Mouse (Mus musculus): ENCODE results near the gene Atp2a2. TPM values are rescaled to one million over a fixed set of nuclear protein-coding genes. Genes with fewer than 3 reads are reported as not detected.

Gene Atp2a2
- polyA plus RNA-seq, 1 experiment: 23.7 TPM

GRCm38 (mm10) chr5:122500141-122500540 is 1.9 kb downstream of the Atp2a2 start:
- TF ChIP-seq CTCF (IDR thresholded peaks at IDR 0.05; ENCODE audit: extremely low read depth, insufficient read depth, insufficient read length, insufficient replicate concordance) (no peak), POLR2A (IDR thresholded peaks at IDR 0.05; ENCODE audit: low read depth, low read length) (no peak)
- Histone ChIP-seq H3K4me1 (ENCODE audit: control insufficient read depth, insufficient read depth, insufficient read length) (peaks cover 4% of the 10 kb centered on the region), H3K4me3 (ENCODE audit: extremely low read depth, insufficient read depth, insufficient read length) (no peak overlapping the region), H3K36me3 (ENCODE audit: control insufficient read depth, insufficient read depth, low read length) (0 out of 2 replicates have a peak, but pooled peaks cover 2% of the 10 kb centered on the region), H3K27ac (ENCODE audit: insufficient read depth, low read length) (no peak overlapping the region), H3K27me3 (ENCODE audit: control insufficient read depth, insufficient read depth, low read length) (0 out of 2 replicates have a peak, but pooled peaks cover 2% of the 10 kb centered on the region)
- DNase-seq (ENCODE audit: low read depth in 1 of 2, low spot score in 2 of 2): no peak
- 62% methylated on average over 4 of the region's 4 CpGs for WGBS

GRCm38 (mm10) chr5:122498046-122498445 is 4.0 kb downstream of the Atp2a2 start:
- Histone ChIP-seq H3K4me3 (ENCODE audit: extremely low read depth, insufficient read depth, insufficient read length) (no peak overlapping the region), H3K27ac (ENCODE audit: insufficient read depth, low read length) (no peak overlapping the region), H3K36me3 (ENCODE audit: control insufficient read depth, insufficient read depth, low read length) (peaks cover 10% of the 10 kb centered on the region), H3K4me1 (ENCODE audit: control insufficient read depth, insufficient read depth, insufficient read length) (peaks cover 4% of the 10 kb centered on the region), H3K27me3 (ENCODE audit: control insufficient read depth, insufficient read depth, low read length) (0 out of 2 replicates have a peak, but pooled peaks cover 2% of the 10 kb centered on the region)
- 82% methylated on average over 2 of the region's 2 CpGs for WGBS
- TF ChIP-seq POLR2A (IDR thresholded peaks at IDR 0.05; ENCODE audit: low read depth, low read length) (no peak), CTCF (IDR thresholded peaks at IDR 0.05; ENCODE audit: extremely low read depth, insufficient read depth, insufficient read length, insufficient replicate concordance) (no peak)
- no peak for DNase-seq (ENCODE audit: low read depth in 1 of 2, low spot score in 2 of 2)

- 87% methylated on average over 4 of the region's 4 CpGs for WGBS
- H3K27me3 ChIP-seq (ENCODE audit: control insufficient read depth, insufficient read depth, low read length): 0 out of 2 replicates have a peak, but pooled peaks cover 2% of the 10 kb centered on the region
- peaks cover 10% of the 10 kb centered on the region for H3K36me3 ChIP-seq (ENCODE audit: control insufficient read depth, insufficient read depth, low read length)
- H3K4me3 ChIP-seq (ENCODE audit: extremely low read depth, insufficient read depth, insufficient read length): no peak overlapping the region
- no peak for DNase-seq (ENCODE audit: low read depth in 1 of 2, low spot score in 2 of 2)
- H3K4me1 ChIP-seq (ENCODE audit: control insufficient read depth, insufficient read depth, insufficient read length): peaks cover 4% of the 10 kb centered on the region
- TF ChIP-seq POLR2A (IDR thresholded peaks at IDR 0.05; ENCODE audit: low read depth, low read length) (no peak), CTCF (IDR thresholded peaks at IDR 0.05; ENCODE audit: extremely low read depth, insufficient read depth, insufficient read length, insufficient replicate concordance) (no peak)
- H3K27ac ChIP-seq (ENCODE audit: insufficient read depth, low read length): no peak overlapping the region
These were observed 5.0 kb downstream of the Atp2a2 start for GRCm38 (mm10) chr5:122496990-122497389.

GRCm38 (mm10) chr5:122494449-122494848 is 7.6 kb downstream of the Atp2a2 start:
- no peaks in the 10 kb centered on the region for H3K27me3 ChIP-seq (ENCODE audit: control insufficient read depth, insufficient read depth, low read length)
- H3K4me1 ChIP-seq (ENCODE audit: control insufficient read depth, insufficient read depth, insufficient read length): no peaks in the 10 kb centered on the region
- WGBS: 91% methylated on average over 1 of the region's 1 CpGs
- TF ChIP-seq POLR2A (IDR thresholded peaks at IDR 0.05; ENCODE audit: low read depth, low read length) (no peak), CTCF (IDR thresholded peaks at IDR 0.05; ENCODE audit: extremely low read depth, insufficient read depth, insufficient read length, insufficient replicate concordance) (no peak)
- H3K27ac ChIP-seq (ENCODE audit: insufficient read depth, low read length): no peak overlapping the region
- no peak for DNase-seq (ENCODE audit: low read depth in 1 of 2, low spot score in 2 of 2)
- peaks cover 18% of the 10 kb centered on the region for H3K36me3 ChIP-seq (ENCODE audit: control insufficient read depth, insufficient read depth, low read length)
- H3K4me3 ChIP-seq (ENCODE audit: extremely low read depth, insufficient read depth, insufficient read length): no peak overlapping the region

GRCm38 (mm10) chr5:122493035-122493434 is 9.0 kb downstream of the Atp2a2 start:
- WGBS: 93% methylated on average over 2 of the region's 2 CpGs
- Histone ChIP-seq H3K27me3 (ENCODE audit: control insufficient read depth, insufficient read depth, low read length) (no peaks in the 10 kb centered on the region), H3K27ac (ENCODE audit: insufficient read depth, low read length) (no peak overlapping the region), H3K36me3 (ENCODE audit: control insufficient read depth, insufficient read depth, low read length) (peaks cover 22% of the 10 kb centered on the region), H3K4me1 (ENCODE audit: control insufficient read depth, insufficient read depth, insufficient read length) (no peaks in the 10 kb centered on the region), H3K4me3 (ENCODE audit: extremely low read depth, insufficient read depth, insufficient read length) (no peak overlapping the region)
- no peak for TF ChIP-seq CTCF (IDR thresholded peaks at IDR 0.05; ENCODE audit: extremely low read depth, insufficient read depth, insufficient read length, insufficient replicate concordance)
- TF ChIP-seq POLR2A (IDR thresholded peaks at IDR 0.05; ENCODE audit: low read depth, low read length): no peak
- DNase-seq (ENCODE audit: low read depth in 1 of 2, low spot score in 2 of 2): no peak

GRCm38 (mm10) chr5:122491385-122491784 is 10.6 kb downstream of the Atp2a2 start:
- TF ChIP-seq POLR2A (IDR thresholded peaks at IDR 0.05; ENCODE audit: low read depth, low read length) (no peak), CTCF (IDR thresholded peaks at IDR 0.05; ENCODE audit: extremely low read depth, insufficient read depth, insufficient read length, insufficient replicate concordance) (no peak)
- Histone ChIP-seq H3K27ac (ENCODE audit: insufficient read depth, low read length) (no peak overlapping the region), H3K36me3 (ENCODE audit: control insufficient read depth, insufficient read depth, low read length) (peaks cover 25% of the 10 kb centered on the region), H3K4me3 (ENCODE audit: extremely low read depth, insufficient read depth, insufficient read length) (no peak overlapping the region), H3K4me1 (ENCODE audit: control insufficient read depth, insufficient read depth, insufficient read length) (no peaks in the 10 kb centered on the region), H3K27me3 (ENCODE audit: control insufficient read depth, insufficient read depth, low read length) (no peaks in the 10 kb centered on the region)
- no peak for DNase-seq (ENCODE audit: low read depth in 1 of 2, low spot score in 2 of 2)
- WGBS: 88% methylated on average over 10 of the region's 10 CpGs

GRCm38 (mm10) chr5:122490148-122490547 is 11.9 kb downstream of the Atp2a2 start:
- H3K4me3 ChIP-seq (ENCODE audit: extremely low read depth, insufficient read depth, insufficient read length): no peak overlapping the region
- no peaks in the 10 kb centered on the region for H3K4me1 ChIP-seq (ENCODE audit: control insufficient read depth, insufficient read depth, insufficient read length)
- H3K36me3 ChIP-seq (ENCODE audit: control insufficient read depth, insufficient read depth, low read length): peaks cover 28% of the 10 kb centered on the region
- TF ChIP-seq POLR2A (IDR thresholded peaks at IDR 0.05; ENCODE audit: low read depth, low read length) (no peak), CTCF (IDR thresholded peaks at IDR 0.05; ENCODE audit: extremely low read depth, insufficient read depth, insufficient read length, insufficient replicate concordance) (no peak)
- no peak for DNase-seq (ENCODE audit: low read depth in 1 of 2, low spot score in 2 of 2)
- H3K27ac ChIP-seq (ENCODE audit: insufficient read depth, low read length): no peak overlapping the region
- 98% methylated on average over 2 of the region's 2 CpGs for WGBS
- no peaks in the 10 kb centered on the region for H3K27me3 ChIP-seq (ENCODE audit: control insufficient read depth, insufficient read depth, low read length)

Measured in spleen, adult 2 months (tissue).